Mouse (Mus musculus) right cerebral cortex, postnatal 14 days (tissue): Measurements from ENCODE around the gene Uimc1.
"Not testable (repeated sequence)": the region's sequence is repeated elsewhere in the genome, so short reads cannot be mapped to it uniquely, and the experiment has no call there.

Experiments used
- DNase-seq: peaks from one replicate; pipeline ENCODE4 v3.0.0; 2022

The Uimc1 gene

GRCm38 (mm10) chr13:55099726-55100478 is at the start of gene Uimc1:
Uimc1 (minus strand) TSS chr13:55100300.
- DNase-seq: peak; percentile 85

GRCm38 (mm10) chr13:55140271-55140670 is 40.2 kb upstream of the Uimc1 start:
- no peak for DNase-seq

GRCm38 (mm10) chr13:55135382-55135781 is 35.3 kb upstream of the Uimc1 start:
- no peak for DNase-seq

GRCm38 (mm10) chr13:55133448-55133847 is 33.3 kb upstream of the Uimc1 start, which contains the start of gene Gm17617:
Gm17617 (minus strand) TSS chr13:55133548.
- no peak for DNase-seq

- no peak for DNase-seq
These were observed 24.8 kb upstream of the Uimc1 start for GRCm38 (mm10) chr13:55124903-55125302.

- DNase-seq: no peak
These were observed 14.3 kb upstream of the Uimc1 start for GRCm38 (mm10) chr13:55114375-55114774.

- DNase-seq: peak; percentile 14
These were observed 7.6 kb upstream of the Uimc1 start for GRCm38 (mm10) chr13:55107694-55108093.

GRCm38 (mm10) chr13:55107116-55107515 is 7.0 kb upstream of the Uimc1 start:
- DNase-seq: no peak

GRCm38 (mm10) chr13:55105953-55106691 is 6.0 kb upstream of the Uimc1 start:
- DNase-seq: no peak

GRCm38 (mm10) chr13:55105045-55105952 is 5.2 kb upstream of the Uimc1 start, which contains the start of gene Zfp346:
Zfp346 (plus strand) TSS chr13:55105311.
- peak; percentile 96 for DNase-seq

GRCm38 (mm10) chr13:55103351-55103750 is 3.3 kb upstream of the Uimc1 start:
- no peak for DNase-seq

GRCm38 (mm10) chr13:55102366-55102765 is 2.3 kb upstream of the Uimc1 start:
- DNase-seq: no peak

GRCm38 (mm10) chr13:55101627-55102026 is 1.5 kb upstream of the Uimc1 start:
- DNase-seq: no peak

GRCm38 (mm10) chr13:55099066-55099725 is 904 bp downstream of the Uimc1 start:
- DNase-seq: no peak

- DNase-seq: not testable (repeated sequence)
These were observed 2.3 kb downstream of the Uimc1 start for GRCm38 (mm10) chr13:55097841-55098240.

- DNase-seq: no peak
These were observed 7.5 kb downstream of the Uimc1 start for GRCm38 (mm10) chr13:55092588-55092987.

GRCm38 (mm10) chr13:55075597-55075996 is 24.5 kb downstream of the Uimc1 start:
- no peak for DNase-seq

- DNase-seq: no peak
These were observed 28.8 kb downstream of the Uimc1 start for GRCm38 (mm10) chr13:55071322-55071721.

- DNase-seq: no peak
These were observed 30.4 kb downstream of the Uimc1 start for GRCm38 (mm10) chr13:55069719-55070118.

- no peak for DNase-seq
These were observed 36.8 kb downstream of the Uimc1 start for GRCm38 (mm10) chr13:55063276-55063675.

- DNase-seq: no peak
These were observed 42.1 kb downstream of the Uimc1 start for GRCm38 (mm10) chr13:55058042-55058441.

GRCm38 (mm10) chr13:55047706-55048105 is 52.4 kb downstream of the Uimc1 start:
- no peak for DNase-seq
